Mouse (Mus musculus) forebrain, embryonic 10.5 days (tissue): Measurements from ENCODE around the gene Cyb561. TPM values are rescaled to one million over a fixed set of nuclear protein-coding genes. Genes with fewer than 3 reads are reported as not detected.

Experiments used
- DNase-seq: peaks from one replicate; pipeline ENCODE4 v3.0.0-alpha.2; 2017; ENCODE audit warnings: low spot score; ENCODE audit errors: extremely low spot score
- H3K27ac ChIP-seq: fragments of 300-500 bp; sonication (generic); 2 replicates; pipeline ENCODE4 v1.5.1; 2016; ENCODE audit warnings: mild to moderate bottlenecking
- H3K27me3 ChIP-seq: fragments of 300-500 bp; sonication (generic); 2 replicates; pipeline ENCODE4 v1.6.1; 2016; ENCODE audit warnings: mild to moderate bottlenecking; ENCODE audit not compliant: poor library complexity, severe bottlenecking
- H3K36me3 ChIP-seq: fragments of 300-500 bp; sonication (generic); replicated peaks from 2 replicates; pipeline ENCODE4 v1.6.1; 2016; ENCODE audit warnings: mild to moderate bottlenecking, moderate library complexity
- H3K4me1 ChIP-seq: fragments of 300-500 bp; sonication (generic); 2 replicates; pipeline ENCODE4 v1.6.1; 2016
- H3K4me3 ChIP-seq: fragments of 300-500 bp; sonication (generic); 2 replicates; pipeline ENCODE4 v1.5.1; 2016; ENCODE audit warnings: mild to moderate bottlenecking, moderate library complexity
- H3K9me3 ChIP-seq: fragments of 300-500 bp; sonication (generic); 2 replicates; pipeline ENCODE4 v1.6.1; 2016; ENCODE audit warnings: mild to moderate bottlenecking, moderate library complexity
- WGBS: fragments of 180-500 bp; shearing (Covaris S2); methylation state at CpG from one replicate; pipeline ENCODE4 v1.1.7; 2016; 5-methylcytosine and 5-hydroxymethylcytosine counted together
- polyA plus RNA-seq: library from polyadenylated mRNA; unstranded; fragments of >200 nt; fragmentation: Nextera tagmentation; extraction: Ambion mirVana; gene quantifications from 2 replicates; pipeline ENCODE4 v1.2.1, GENCODE M21; 2016

The Cyb561 gene
- polyA plus RNA-seq, 1 experiment from 2014 or later: 15.4 TPM

GRCm38 (mm10) chr11:105946694-105947154, 6.4 kb downstream of the Cyb561 start:
- no peaks in the 10 kb centered on the region for H3K36me3 ChIP-seq
- no peak overlapping the region for H3K4me3 ChIP-seq
- DNase-seq: no peak
- H3K4me1 ChIP-seq: peaks cover 42% of the 10 kb centered on the region
- WGBS: 49% methylated on average over 11 of the region's 11 CpGs
- H3K27ac ChIP-seq: no peak overlapping the region
- peaks cover 41% of the 10 kb centered on the region for H3K27me3 ChIP-seq
- H3K9me3 ChIP-seq: no peaks in the 10 kb centered on the region

- Histone ChIP-seq H3K9me3 (no peaks in the 10 kb centered on the region), H3K36me3 (no peaks in the 10 kb centered on the region), H3K4me1 (peaks cover 48% of the 10 kb centered on the region), H3K27me3 (peaks cover 50% of the 10 kb centered on the region), H3K27ac (0 out of 2 replicates have a peak overlapping the region, but pooled peaks have one; percentile 82), H3K4me3 (peak overlapping the region; percentile 84)
- no peak for DNase-seq
- WGBS: 84% methylated on average over 16 of the region's 16 CpGs
Measured at GRCm38 (mm10) chr11:105944770-105945672, 8.1 kb downstream of the Cyb561 start.

GRCm38 (mm10) chr11:105944126-105944621, 9.0 kb downstream of the Cyb561 start:
- H3K27me3 ChIP-seq: peaks cover 50% of the 10 kb centered on the region
- H3K36me3 ChIP-seq: no peaks in the 10 kb centered on the region
- peak overlapping the region; percentile 84 for H3K4me3 ChIP-seq
- peak; percentile 71 for DNase-seq
- under 1% methylated on average over 59 of the region's 59 CpGs for WGBS
- peak overlapping the region; percentile 82 for H3K27ac ChIP-seq
- peaks cover 49% of the 10 kb centered on the region for H3K4me1 ChIP-seq
- H3K9me3 ChIP-seq: no peaks in the 10 kb centered on the region

GRCm38 (mm10) chr11:105943133-105944102, 9.7 kb downstream of the Cyb561 start:
- DNase-seq: peak; percentile 44
- peak overlapping the region; percentile 82 for H3K27ac ChIP-seq

GRCm38 (mm10) chr11:105941973-105942372, 11.2 kb downstream of the Cyb561 start:
- Histone ChIP-seq H3K27me3 (peaks cover 50% of the 10 kb centered on the region), H3K9me3 (no peaks in the 10 kb centered on the region), H3K36me3 (no peaks in the 10 kb centered on the region), H3K4me3 (no peak overlapping the region; the same call in 1 of the 2 replicates), H3K27ac (no peak overlapping the region), H3K4me1 (peaks cover 54% of the 10 kb centered on the region)
- no peak for DNase-seq
- 61% methylated on average over 8 of the region's 8 CpGs for WGBS

More at GRCm38 (mm10) chr11:105943133-105944102, 9.7 kb downstream of the Cyb561 start:
- H3K9me3 ChIP-seq: no peaks in the 10 kb centered on the region
- 6% methylated on average over 47 of the region's 47 CpGs for WGBS
- no peaks in the 10 kb centered on the region for H3K36me3 ChIP-seq
- H3K4me1 ChIP-seq: peaks cover 54% of the 10 kb centered on the region
- H3K27me3 ChIP-seq: peaks cover 50% of the 10 kb centered on the region
- H3K4me3 ChIP-seq: peak overlapping the region; percentile 84

- H3K27me3 ChIP-seq: peaks cover 30% of the 10 kb centered on the region
- no peaks in the 10 kb centered on the region for H3K9me3 ChIP-seq
- 0 out of 2 replicates have a peak overlapping the region, but pooled peaks have one; percentile 8 for H3K27ac ChIP-seq
- peaks cover 53% of the 10 kb centered on the region for H3K4me1 ChIP-seq
- no peaks in the 10 kb centered on the region; the same call in 1 of the 2 replicates for H3K36me3 ChIP-seq
- no peak overlapping the region for H3K4me3 ChIP-seq
- DNase-seq: no peak
- WGBS: 64% methylated on average over 9 of the region's 9 CpGs
Measured at GRCm38 (mm10) chr11:105938771-105939170, 14.4 kb downstream of the Cyb561 start.

GRCm38 (mm10) chr11:105936974-105937373, 16.2 kb downstream of the Cyb561 start:
- no peaks in the 10 kb centered on the region; the same call in 1 of the 2 replicates for H3K36me3 ChIP-seq
- H3K27ac ChIP-seq: no peak overlapping the region
- no peak overlapping the region for H3K4me3 ChIP-seq
- WGBS: 96% methylated on average over 3 of the region's 3 CpGs
- H3K9me3 ChIP-seq: no peaks in the 10 kb centered on the region
- peaks cover 12% of the 10 kb centered on the region for H3K27me3 ChIP-seq
- H3K4me1 ChIP-seq: peaks cover 36% of the 10 kb centered on the region
- DNase-seq: no peak

GRCm38 (mm10) chr11:105936200-105936599, 16.9 kb downstream of the Cyb561 start:
- 91% methylated on average over 6 of the region's 6 CpGs for WGBS
- Histone ChIP-seq H3K4me3 (no peak overlapping the region), H3K27me3 (peaks cover 4% of the 10 kb centered on the region), H3K4me1 (peaks cover 29% of the 10 kb centered on the region), H3K9me3 (no peaks in the 10 kb centered on the region), H3K27ac (no peak overlapping the region), H3K36me3 (no peaks in the 10 kb centered on the region; the same call in 1 of the 2 replicates)
- no peak for DNase-seq

- WGBS: 92% methylated on average over 8 of the region's 8 CpGs
- H3K4me3 ChIP-seq: no peak overlapping the region
- no peaks in the 10 kb centered on the region; the same call in 1 of the 2 replicates for H3K36me3 ChIP-seq
- no peaks in the 10 kb centered on the region for H3K27me3 ChIP-seq
- peak overlapping the region; percentile 65; the same call in 1 of the 2 replicates for H3K27ac ChIP-seq
- H3K4me1 ChIP-seq: peaks cover 26% of the 10 kb centered on the region
- H3K9me3 ChIP-seq: no peaks in the 10 kb centered on the region
- no peak for DNase-seq
Measured at GRCm38 (mm10) chr11:105935496-105935895, 17.6 kb downstream of the Cyb561 start.

GRCm38 (mm10) chr11:105934816-105935215, 18.3 kb downstream of the Cyb561 start:
- 54% methylated on average over 6 of the region's 6 CpGs for WGBS
- Histone ChIP-seq H3K36me3 (no peaks in the 10 kb centered on the region; the same call in 1 of the 2 replicates), H3K27ac (peak overlapping the region; percentile 65), H3K4me3 (no peak overlapping the region), H3K27me3 (no peaks in the 10 kb centered on the region), H3K9me3 (no peaks in the 10 kb centered on the region), H3K4me1 (peaks cover 22% of the 10 kb centered on the region)
- DNase-seq: no peak

GRCm38 (mm10) chr11:105934303-105934711, 18.8 kb downstream of the Cyb561 start:
- WGBS: 75% methylated on average over 5 of the region's 5 CpGs

GRCm38 (mm10) chr11:105933746-105934145, 19.4 kb downstream of the Cyb561 start:
- H3K4me1 ChIP-seq: peaks cover 19% of the 10 kb centered on the region
- no peaks in the 10 kb centered on the region; the same call in 1 of the 2 replicates for H3K36me3 ChIP-seq
- no peaks in the 10 kb centered on the region for H3K27me3 ChIP-seq
- no peak for DNase-seq
- WGBS: 91% methylated on average over 8 of the region's 8 CpGs
- H3K9me3 ChIP-seq: no peaks in the 10 kb centered on the region
- no peak overlapping the region for H3K27ac ChIP-seq
- no peak overlapping the region for H3K4me3 ChIP-seq

More at GRCm38 (mm10) chr11:105934303-105934711, 18.8 kb downstream of the Cyb561 start:
- no peak overlapping the region for H3K4me3 ChIP-seq
- H3K27ac ChIP-seq: peak overlapping the region; percentile 65
- no peak for DNase-seq
- no peaks in the 10 kb centered on the region for H3K9me3 ChIP-seq
- H3K4me1 ChIP-seq: peaks cover 20% of the 10 kb centered on the region
- no peaks in the 10 kb centered on the region for H3K27me3 ChIP-seq
- H3K36me3 ChIP-seq: no peaks in the 10 kb centered on the region; the same call in 1 of the 2 replicates
